Mouse (Mus musculus): ENCODE measurements around the gene Nol3. TPM values are rescaled to one million over a fixed set of nuclear protein-coding genes. Genes with fewer than 3 reads are reported as not detected.

The Nol3 gene
- polyA plus RNA-seq, 1 experiment from 2014 or later, result 4.3 TPM

DNA sequence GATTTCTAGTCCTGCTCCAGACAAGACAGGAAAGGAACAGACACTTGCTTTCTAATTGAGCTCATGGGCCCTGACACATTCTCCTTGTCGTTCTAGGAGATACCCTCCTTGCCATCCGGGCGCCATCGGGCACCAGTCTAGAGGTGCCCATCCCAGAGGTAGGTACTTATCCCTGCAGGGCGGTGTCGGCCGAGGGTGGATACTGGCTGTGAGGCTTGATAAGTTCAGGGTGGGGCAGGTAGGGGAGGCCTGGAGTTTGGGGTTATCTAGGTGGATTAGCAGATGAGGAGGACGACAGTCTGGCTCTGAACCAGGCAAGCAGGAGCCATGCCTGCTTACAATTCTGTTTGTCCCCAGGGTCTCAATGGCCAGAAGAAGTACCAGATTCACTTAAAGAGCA lies 24.0 kb downstream of the Nol3 start:
- H3K9me3 ChIP-seq (ENCODE audit: control insufficient read depth, low read length), result no peaks in the 10 kb centered on the region
- DNase-seq (ENCODE audit: low spot score), result no peak
- no peaks in the 10 kb centered on the region for H3K27me3 ChIP-seq (ENCODE audit: control insufficient read depth, insufficient read depth, low read length)
- ATAC-seq (ENCODE audit: low FRiP score), result no peak
- H3K27ac ChIP-seq, result no peak overlapping the region
- H3K4me2 ChIP-seq (replicated peaks), result no peak overlapping the region
- H3K4me1 ChIP-seq (replicated peaks; ENCODE audit: control insufficient read depth, insufficient read depth, low read length), result peaks cover 17% of the 10 kb centered on the region
- 96% methylated on average over 8 of the region's 8 CpGs for WGBS
- no peak overlapping the region for H3K9ac ChIP-seq
- peaks cover 56% of the 10 kb centered on the region for H3K36me3 ChIP-seq (replicated peaks; ENCODE audit: control insufficient read depth, insufficient read depth)
- H3K4me3 ChIP-seq (replicated peaks; ENCODE audit: low read length), result no peak overlapping the region

DNA sequence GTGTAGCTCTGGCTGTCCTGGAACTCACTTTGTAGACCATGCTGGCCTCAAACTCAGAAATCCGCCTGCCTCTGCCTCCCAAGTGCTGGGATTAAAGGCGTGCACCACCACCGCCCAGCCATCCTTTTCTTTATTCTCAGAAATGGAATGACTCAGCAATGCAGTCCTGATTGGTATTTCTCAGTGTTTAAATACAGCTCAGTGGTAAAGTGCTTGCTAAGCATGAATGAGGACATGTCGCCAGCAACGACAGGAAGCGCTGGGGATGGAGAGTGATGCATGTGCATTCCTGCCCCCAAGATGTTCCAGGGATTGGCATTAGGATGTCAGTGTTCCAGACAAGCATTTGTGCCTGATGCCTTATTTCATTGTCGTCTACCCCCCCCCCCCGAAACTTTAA lies 27.5 kb downstream of the Nol3 start:
- Histone ChIP-seq H3K36me3 (replicated peaks; ENCODE audit: control insufficient read depth, insufficient read depth) (peaks cover 77% of the 10 kb centered on the region), H3K27me3 (ENCODE audit: control insufficient read depth, insufficient read depth, low read length) (no peaks in the 10 kb centered on the region), H3K27ac (no peak overlapping the region), H3K9me3 (ENCODE audit: control insufficient read depth, low read length) (no peaks in the 10 kb centered on the region), H3K4me3 (replicated peaks; ENCODE audit: low read length) (no peak overlapping the region), H3K9ac (no peak overlapping the region), H3K4me2 (replicated peaks) (no peak overlapping the region), H3K4me1 (replicated peaks; ENCODE audit: control insufficient read depth, insufficient read depth, low read length) (peaks cover 18% of the 10 kb centered on the region)
- ATAC-seq (ENCODE audit: low FRiP score) (no peak), DNase-seq (ENCODE audit: low spot score) (no peak)
- WGBS, result 87% methylated on average over 8 of the region's 8 CpGs

- ATAC-seq (ENCODE audit: low FRiP score) (no peak), DNase-seq (ENCODE audit: low spot score) (no peak)
- no peaks in the 10 kb centered on the region for H3K9me3 ChIP-seq (ENCODE audit: control insufficient read depth, low read length)
- peaks cover 13% of the 10 kb centered on the region for H3K4me1 ChIP-seq (replicated peaks; ENCODE audit: control insufficient read depth, insufficient read depth, low read length)
- H3K4me3 ChIP-seq (replicated peaks; ENCODE audit: low read length), result no peak overlapping the region
- no peak overlapping the region for H3K4me2 ChIP-seq (replicated peaks)
- WGBS, result 84% methylated on average over 9 of the region's 9 CpGs
- H3K27ac ChIP-seq, result no peak overlapping the region
- no peak overlapping the region for H3K9ac ChIP-seq
- H3K36me3 ChIP-seq (replicated peaks; ENCODE audit: control insufficient read depth, insufficient read depth), result peaks cover 82% of the 10 kb centered on the region
- no peaks in the 10 kb centered on the region for H3K27me3 ChIP-seq (ENCODE audit: control insufficient read depth, insufficient read depth, low read length)
Observed at GRCm38 (mm10) chr8:105303874-105304273, 27.9 kb downstream of the Nol3 start.

DNA sequence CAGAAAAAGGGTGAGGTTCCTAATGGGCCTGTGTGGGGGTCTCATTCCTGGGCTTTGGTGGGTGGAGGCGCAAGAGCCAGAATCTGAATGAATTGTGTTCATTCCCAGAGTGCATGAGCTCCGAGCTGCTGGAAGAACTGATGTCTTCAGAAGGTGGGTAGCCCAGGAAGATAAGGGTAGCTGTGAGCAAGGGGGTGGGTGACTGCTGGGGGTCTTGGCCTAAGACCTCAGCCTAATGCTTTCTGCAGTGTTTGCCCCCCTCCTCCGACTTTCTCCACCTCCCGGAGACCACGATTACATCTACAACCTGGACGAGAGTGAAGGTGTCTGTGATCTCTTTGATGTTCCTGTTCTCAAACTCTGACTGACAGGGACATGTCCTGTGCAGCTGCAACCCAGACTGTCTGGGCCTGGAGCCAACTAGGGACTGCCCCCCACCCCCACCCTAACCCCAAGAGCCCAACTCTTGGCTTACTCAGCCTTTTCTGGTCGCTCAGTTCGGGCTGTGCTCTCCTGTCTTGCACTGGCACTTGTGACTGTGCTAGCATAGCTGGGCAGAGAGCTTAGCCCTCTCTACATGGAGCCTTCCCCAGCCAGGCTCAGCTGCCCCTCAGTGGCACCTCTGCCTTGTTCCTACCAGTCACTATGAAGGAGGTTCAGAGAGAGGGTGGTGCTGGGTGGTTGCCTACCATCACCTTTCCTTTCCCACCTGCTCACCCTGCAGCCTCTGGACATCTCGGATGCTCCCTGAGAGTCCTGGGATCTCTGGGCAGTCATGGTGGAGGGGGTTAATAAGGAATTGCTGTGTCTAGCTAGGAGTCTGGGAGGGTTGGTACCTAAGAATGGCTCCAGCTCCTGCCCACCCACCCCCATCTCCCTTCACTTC lies 28.6 kb downstream of the Nol3 start:
- H3K9ac ChIP-seq, result no peak overlapping the region
- H3K36me3 ChIP-seq (replicated peaks; ENCODE audit: control insufficient read depth, insufficient read depth), result peaks cover 87% of the 10 kb centered on the region
- H3K9me3 ChIP-seq (ENCODE audit: control insufficient read depth, low read length), result no peaks in the 10 kb centered on the region
- no peak overlapping the region for H3K4me3 ChIP-seq (replicated peaks; ENCODE audit: low read length)
- peak overlapping the region; percentile 16; the same call in 1 of the 2 replicates for H3K27ac ChIP-seq
- H3K4me1 ChIP-seq (replicated peaks; ENCODE audit: control insufficient read depth, insufficient read depth, low read length), result peaks cover 10% of the 10 kb centered on the region
- ATAC-seq (ENCODE audit: low FRiP score), result no peak; the same call in 1 of the 2 replicates
- no peak for DNase-seq (ENCODE audit: low spot score)
- WGBS, result 68% methylated on average over 9 of the region's 9 CpGs
- H3K4me2 ChIP-seq (replicated peaks), result no peak overlapping the region
- H3K27me3 ChIP-seq (ENCODE audit: control insufficient read depth, insufficient read depth, low read length), result no peaks in the 10 kb centered on the region

DNA sequence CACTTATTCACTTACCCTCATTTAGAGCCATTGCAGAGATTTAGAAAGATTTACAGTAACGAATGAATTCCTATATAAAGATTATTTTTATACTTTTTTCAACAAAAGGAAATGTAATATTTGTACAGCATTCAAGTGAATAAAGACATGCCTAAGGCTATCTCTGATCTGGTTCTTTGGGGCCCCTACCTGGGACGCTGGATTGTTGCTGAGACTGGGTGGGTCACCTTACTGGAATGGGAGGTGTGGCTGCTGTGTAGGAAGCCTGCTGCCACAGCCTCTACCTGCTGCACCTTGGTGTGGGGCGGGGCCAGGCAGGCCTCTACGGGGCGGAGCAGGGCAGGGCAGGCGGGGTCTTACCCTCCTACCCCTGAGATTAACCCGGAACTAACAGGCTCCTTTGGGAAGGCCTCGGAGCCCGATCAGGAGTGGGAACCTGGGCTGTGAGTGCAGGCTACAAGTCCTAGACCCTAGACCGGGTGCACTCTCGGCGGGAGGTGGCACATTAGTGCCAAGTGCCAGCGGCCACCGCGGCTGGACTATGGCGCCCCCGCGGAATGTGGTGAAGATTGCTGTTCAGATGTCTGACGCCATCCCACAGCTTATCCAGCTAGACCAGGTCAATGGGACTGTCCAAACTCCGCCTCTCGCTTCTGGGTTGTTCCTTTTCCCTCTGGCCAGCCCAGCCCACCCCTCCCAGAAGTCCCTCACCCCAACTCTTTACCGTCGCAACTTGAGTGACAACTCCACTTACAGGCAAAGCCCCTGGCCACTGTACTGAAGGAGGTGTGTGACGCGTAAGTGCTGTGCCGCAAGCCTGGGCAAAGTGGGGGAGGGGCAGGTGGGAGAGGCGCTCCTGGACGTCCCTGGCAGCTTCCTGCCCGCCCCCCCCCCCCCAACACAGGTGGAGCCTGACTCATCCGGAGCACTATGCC lies 29.5 kb downstream of the Nol3 start, which contains the start of gene Elmo3:
Elmo3 (plus strand) TSS at position 391 of the 935 bp plus-strand sequence.
- peak; percentile 45 for ATAC-seq (ENCODE audit: low FRiP score)
- 7% methylated on average over 30 of the region's 30 CpGs for WGBS
- no peak for DNase-seq (ENCODE audit: low spot score)
- Histone ChIP-seq H3K4me2 (replicated peaks) (peak within 1 kb of the TSS; percentile 47), H3K4me3 (replicated peaks; ENCODE audit: low read length) (peak within 1 kb of the TSS; percentile 12; the same call in 1 of the 2 replicates), H3K36me3 (replicated peaks; ENCODE audit: control insufficient read depth, insufficient read depth) (peaks cover 86% of the 10 kb centered on the region), H3K9me3 (ENCODE audit: control insufficient read depth, low read length) (no peaks in the 10 kb centered on the region), H3K27ac (peak within 1 kb of the TSS; percentile 16; the same call in 1 of the 2 replicates), H3K27me3 (ENCODE audit: control insufficient read depth, insufficient read depth, low read length) (no peaks in the 10 kb centered on the region), H3K4me1 (replicated peaks; ENCODE audit: control insufficient read depth, insufficient read depth, low read length) (peaks cover 10% of the 10 kb centered on the region), H3K9ac (peak within 1 kb of the TSS; percentile 13; the same call in 1 of the 2 replicates)

GRCm38 (mm10) chr8:105306146-105306691 lies 30.3 kb downstream of the Nol3 start:
- H3K27ac ChIP-seq, result no peak overlapping the region
- 0 out of 2 replicates have a peak overlapping the region, but pooled peaks have one; percentile 13 for H3K9ac ChIP-seq
- peaks cover 10% of the 10 kb centered on the region for H3K4me1 ChIP-seq (replicated peaks; ENCODE audit: control insufficient read depth, insufficient read depth, low read length)
- no peak for ATAC-seq (ENCODE audit: low FRiP score)
- peak overlapping the region; percentile 47 for H3K4me2 ChIP-seq (replicated peaks)
- no peak for DNase-seq (ENCODE audit: low spot score)
- no peak overlapping the region for H3K4me3 ChIP-seq (replicated peaks; ENCODE audit: low read length)
- 50% methylated on average over 5 of the region's 5 CpGs for WGBS
- H3K36me3 ChIP-seq (replicated peaks; ENCODE audit: control insufficient read depth, insufficient read depth), result peaks cover 84% of the 10 kb centered on the region
- H3K27me3 ChIP-seq (ENCODE audit: control insufficient read depth, insufficient read depth, low read length), result no peaks in the 10 kb centered on the region
- H3K9me3 ChIP-seq (ENCODE audit: control insufficient read depth, low read length), result no peaks in the 10 kb centered on the region

DNA sequence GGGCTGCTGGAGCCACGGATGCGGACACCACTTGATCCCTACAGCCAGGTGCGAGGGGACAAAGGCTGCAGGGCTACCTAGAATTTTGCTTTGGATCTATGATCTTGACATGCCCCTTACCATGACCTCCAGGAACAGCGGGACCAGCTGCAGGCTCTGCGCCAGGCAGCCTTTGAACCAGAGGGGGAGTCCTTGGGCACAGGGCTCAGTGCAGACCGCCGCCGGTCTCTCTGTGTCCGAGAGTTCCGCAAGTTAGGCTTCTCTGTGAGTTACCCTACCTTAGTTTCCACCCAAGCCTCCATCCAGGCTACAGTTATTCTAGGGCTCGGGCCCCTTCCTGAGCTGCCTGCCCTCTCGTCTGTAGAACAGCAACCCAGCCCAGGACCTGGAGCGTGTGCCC lies 31.7 kb downstream of the Nol3 start:
- Histone ChIP-seq H3K27me3 (ENCODE audit: control insufficient read depth, insufficient read depth, low read length) (no peaks in the 10 kb centered on the region), H3K36me3 (replicated peaks; ENCODE audit: control insufficient read depth, insufficient read depth) (peaks cover 84% of the 10 kb centered on the region), H3K4me3 (replicated peaks; ENCODE audit: low read length) (no peak overlapping the region), H3K27ac (no peak overlapping the region), H3K9me3 (ENCODE audit: control insufficient read depth, low read length) (no peaks in the 10 kb centered on the region), H3K4me2 (replicated peaks) (no peak overlapping the region), H3K9ac (no peak overlapping the region), H3K4me1 (replicated peaks; ENCODE audit: control insufficient read depth, insufficient read depth, low read length) (peaks cover 10% of the 10 kb centered on the region)
- 96% methylated on average over 13 of the region's 13 CpGs for WGBS
- ATAC-seq (ENCODE audit: low FRiP score) (no peak), DNase-seq (ENCODE audit: low spot score) (no peak)

DNA sequence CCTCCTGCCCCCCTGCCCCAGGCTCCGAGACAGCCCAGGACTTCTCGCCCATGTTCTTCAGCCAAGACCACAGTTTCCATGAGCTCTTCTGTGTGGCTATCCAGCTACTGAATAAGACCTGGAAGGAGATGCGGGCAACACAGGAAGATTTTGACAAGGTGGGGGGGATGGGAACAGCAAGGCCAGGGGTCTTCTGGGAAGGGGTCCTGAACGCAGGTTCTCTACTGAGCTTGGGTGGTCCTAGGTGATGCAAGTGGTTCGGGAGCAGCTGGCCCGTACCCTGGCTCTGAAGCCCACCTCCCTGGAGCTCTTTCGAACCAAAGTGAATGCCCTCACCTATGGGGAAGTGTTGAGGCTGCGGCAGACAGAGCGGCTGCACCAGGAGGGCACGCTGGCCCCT lies 32.5 kb downstream of the Nol3 start:
- Histone ChIP-seq H3K9ac (no peak overlapping the region), H3K4me1 (replicated peaks; ENCODE audit: control insufficient read depth, insufficient read depth, low read length) (peaks cover 10% of the 10 kb centered on the region), H3K27ac (no peak overlapping the region), H3K27me3 (ENCODE audit: control insufficient read depth, insufficient read depth, low read length) (no peaks in the 10 kb centered on the region), H3K4me3 (replicated peaks; ENCODE audit: low read length) (no peak overlapping the region), H3K9me3 (ENCODE audit: control insufficient read depth, low read length) (no peaks in the 10 kb centered on the region), H3K4me2 (replicated peaks) (no peak overlapping the region), H3K36me3 (replicated peaks; ENCODE audit: control insufficient read depth, insufficient read depth) (peaks cover 84% of the 10 kb centered on the region)
- ATAC-seq (ENCODE audit: low FRiP score) (no peak), DNase-seq (ENCODE audit: low spot score) (no peak)
- 93% methylated on average over 10 of the region's 10 CpGs for WGBS

All from hindbrain, embryonic 14.5 days (tissue).